16 mouse cellular contexts compared by ENCODE assay signal in the genomic region with DNA sequence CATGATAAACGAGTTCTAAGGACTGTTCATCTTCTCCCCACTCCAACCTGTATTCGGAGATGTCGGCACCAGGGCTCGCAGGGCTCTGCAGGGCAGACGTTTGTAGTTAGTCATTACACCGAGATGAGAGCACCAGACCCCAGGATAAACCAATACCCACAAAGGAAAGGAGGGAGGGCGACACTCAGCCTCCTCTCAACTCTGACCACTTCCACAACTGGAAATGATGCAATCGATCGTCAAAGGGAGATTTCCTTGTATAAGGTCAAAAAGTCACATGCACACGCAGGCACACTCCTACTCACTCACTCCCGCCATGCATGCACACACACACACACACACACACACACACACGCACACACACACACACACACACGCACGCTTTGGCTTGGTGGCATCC.
"Had no signal": no experiment of that assay in that cellular context is flagged by ENCODE, and none has a peak within 500 bp of the region (broad histone marks: within the 10 kb centered on the region; RNA-seq: fewer than 3 reads in every experiment).

No protein-coding gene starts in this region.

- H3K9me3 ChIP-seq: midbrain, embryonic 12.5 days; neural tube, embryonic 13.5 days; neural tube, embryonic 15.5 days; stomach, embryonic 15.5 days had no signal

- H3K4me2 ChIP-seq: lung, embryonic 14.5 days; midbrain, embryonic 12.5 days; neural tube, embryonic 13.5 days; neural tube, embryonic 15.5 days; stomach, embryonic 15.5 days had no signal

- H3K27ac ChIP-seq: liver, embryonic 14.5 days; macrophage; midbrain, embryonic 12.5 days; neural tube, embryonic 13.5 days; neural tube, embryonic 15.5 days; stomach, embryonic 15.5 days; stomach, postnatal 0 days had no signal

- H3K4me3 ChIP-seq: megakaryocyte, embryonic 14.5 days; midbrain, embryonic 12.5 days; neural tube, embryonic 13.5 days; neural tube, embryonic 15.5 days; stomach, embryonic 15.5 days had no signal

- DNase-seq: lung, embryonic 14.5 days; lung, postnatal 14 days; lung, postnatal 36 days; midbrain, embryonic 14.5 days; right cerebral cortex, postnatal 14 days; thymus, adult 2 months; thymus, postnatal 25 days; thymus, postnatal 4 days had no signal

- H3K27me3 ChIP-seq: megakaryocyte, embryonic 14.5 days; midbrain, embryonic 12.5 days; neural tube, embryonic 13.5 days; neural tube, embryonic 15.5 days; stomach, embryonic 15.5 days had no signal

- H3K9ac ChIP-seq: liver, embryonic 14.5 days; lung, embryonic 14.5 days; midbrain, embryonic 12.5 days; neural tube, embryonic 13.5 days; neural tube, embryonic 15.5 days; stomach, embryonic 15.5 days had no signal

- H3K4me1 ChIP-seq: midbrain, embryonic 12.5 days; neural tube, embryonic 13.5 days; neural tube, embryonic 15.5 days; stomach, embryonic 15.5 days had no signal
